Mouse (Mus musculus): ENCODE measurements around the gene Gm5483. TPM values are rescaled to one million over a fixed set of nuclear protein-coding genes. Genes with fewer than 3 reads are reported as not detected.
"Not testable (repeated sequence)": the region's sequence is repeated elsewhere in the genome, so short reads cannot be mapped to it uniquely, and the experiment has no call there.

Gm5483 gene
- total RNA-seq (2022), result not detected

- not testable (repeated sequence) for DNase-seq (ENCODE audit: low spot score in 2 of 2)
These were observed at the start of gene Gm5483 for GRCm38 (mm10) chr16:36183912-36184311. TSS of gene Gm5483 (plus strand) at chr16:36184212.

GRCm38 (mm10) chr16:36138201-36138600 lies 45.8 kb upstream of the Gm5483 start:
- no peak for DNase-seq (ENCODE audit: low spot score in 2 of 2)

- DNase-seq (ENCODE audit: low spot score in 2 of 2), result no peak
These were observed 27.5 kb upstream of the Gm5483 start, which contains the start of gene Stfa2l1 for GRCm38 (mm10) chr16:36156402-36156975. TSS of gene Stfa2l1 (plus strand) at chr16:36156811.

GRCm38 (mm10) chr16:36167841-36168240 lies 16.2 kb upstream of the Gm5483 start:
- not testable (repeated sequence) for DNase-seq (ENCODE audit: low spot score in 2 of 2)

- no peak for DNase-seq (ENCODE audit: low spot score in 2 of 2)
These were observed 7.9 kb upstream of the Gm5483 start for GRCm38 (mm10) chr16:36176108-36176507.

GRCm38 (mm10) chr16:36179910-36180309 lies 4.1 kb upstream of the Gm5483 start:
- no peak for DNase-seq (ENCODE audit: low spot score in 2 of 2)

GRCm38 (mm10) chr16:36199226-36199625 lies 15.2 kb downstream of the Gm5483 start:
- DNase-seq (ENCODE audit: low spot score in 2 of 2), result no peak

- no peak for DNase-seq (ENCODE audit: low spot score in 2 of 2)
These were observed 19.8 kb downstream of the Gm5483 start for GRCm38 (mm10) chr16:36203846-36204245.

GRCm38 (mm10) chr16:36205684-36206083 lies 21.7 kb downstream of the Gm5483 start:
- DNase-seq (ENCODE audit: low spot score in 2 of 2), result not testable (repeated sequence)

- no peak for DNase-seq (ENCODE audit: low spot score in 2 of 2)
These were observed 26.0 kb downstream of the Gm5483 start, which contains the start of gene Gm5416 for GRCm38 (mm10) chr16:36209967-36210453. TSS of gene Gm5416 (plus strand) at chr16:36210403.

GRCm38 (mm10) chr16:36221168-36221567 lies 37.2 kb downstream of the Gm5483 start, which contains the start of gene 2010005H15Rik:
TSS of gene 2010005H15Rik (plus strand) at chr16:36221468.
- not testable (repeated sequence) for DNase-seq (ENCODE audit: low spot score in 2 of 2)

Other genes with a start within 250 kb of the Gm5483 start
- 1 to 10 TPM; 2.8 to 9.4 (median 5.6) TPM for gene Parp9, start 245.7 kb upstream of the Gm5483 start, total RNA-seq (2022)
- gene Dtx3l, start 245.1 kb upstream of the Gm5483 start, total RNA-seq (2022), result 1 to 10 TPM; 4.5 to 7.6 (median 6.3) TPM
- 100 to 1,000 TPM; 110 to 152 (median 124) TPM for gene Kpna1, start 205.5 kb upstream of the Gm5483 start, total RNA-seq (2022)
- gene Wdr5b, start 143.0 kb upstream of the Gm5483 start, total RNA-seq (2022), result 1 to 10 TPM; 4.4 to 6.3 (median 4.9) TPM
- 10 to 100 TPM; 79.8 to 84.1 (median 82.1) TPM for gene Fam162a, start 112.6 kb upstream of the Gm5483 start, total RNA-seq (2022)
- 10 to 100 TPM; 19.7 to 30.9 (median 27.3) TPM for gene Ccdc58, start 112.5 kb upstream of the Gm5483 start, total RNA-seq (2022)
- gene Csta1, start 53.0 kb upstream of the Gm5483 start, total RNA-seq (2022), result not detected
- gene Stfa2l1, start 27.4 kb upstream of the Gm5483 start, total RNA-seq (2022), result not detected
- gene Gm5416, start 26.2 kb downstream of the Gm5483 start, total RNA-seq (2022), result not detected
- gene 2010005H15Rik, start 37.3 kb downstream of the Gm5483 start, total RNA-seq (2022), result not detected
- not detected for gene Stfa1, start 92.7 kb downstream of the Gm5483 start, total RNA-seq (2022)
- gene BC117090, start 150.1 kb downstream of the Gm5483 start, total RNA-seq (2022), result not detected
- not detected for gene BC100530, start 183.5 kb downstream of the Gm5483 start, total RNA-seq (2022)
- not detected for gene Stfa2, start 224.2 kb downstream of the Gm5483 start, total RNA-seq (2022)

Data from layer of hippocampus, adult 8-10 months (tissue).